Mouse (Mus musculus): ENCODE measurements at regions not wholly inside any gene's neighbourhood (a gene's known extent, or its start where the extent isn't known, plus 50 kb on each side); places are given as distances from the start of the nearest gene placed in this dataset.

DNA sequence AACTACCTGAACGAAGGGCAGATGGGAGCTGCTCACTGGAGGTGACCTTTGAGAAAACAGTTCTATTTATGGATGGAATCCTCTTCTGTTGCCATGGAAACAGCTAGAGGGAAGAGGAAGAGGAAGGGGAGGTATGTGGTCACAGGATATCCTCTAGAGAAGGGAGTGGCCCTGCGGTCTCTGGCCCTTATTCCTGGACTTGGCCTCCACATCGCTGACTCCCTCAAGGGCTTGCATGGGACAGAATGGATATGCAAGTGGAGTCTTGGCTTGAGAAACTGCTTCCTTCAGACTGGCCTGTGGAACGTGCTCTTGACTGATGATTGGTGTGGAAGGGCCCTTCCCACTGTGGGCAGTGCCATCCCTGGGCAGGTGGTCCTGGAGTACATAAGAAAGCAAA is 68.9 kb upstream of the Pitx1 start:
- DNase-seq (ENCODE audit: low read depth, low spot score): no peak
- TF ChIP-seq MAX (IDR thresholded peaks at IDR 0.05; ENCODE audit: low read length) (no peak), TAL1 (IDR thresholded peaks at IDR 0.05; ENCODE audit: low read length) (no peak), POLR2AphosphoS2 (IDR thresholded peaks at IDR 0.05; ENCODE audit: low read length) (no peak), ZC3H11A (IDR thresholded peaks at IDR 0.05; ENCODE audit: low read depth, low read length) (no peak), CTCF (IDR thresholded peaks at IDR 0.05 in 2 of 3, conservative IDR thresholded peaks at IDR 0.05 in 1 of 3; ENCODE audit: control insufficient read depth in 1 of 3, insufficient read depth in 1 of 3, low read depth in 2 of 3, low read length in 3 of 3, poor library complexity in 1 of 3, severe bottlenecking in 1 of 3) (no peak), E2F4 (IDR thresholded peaks at IDR 0.05; ENCODE audit: borderline replicate concordance, low read depth, low read length) (no peak), CHD2 (IDR thresholded peaks at IDR 0.05; ENCODE audit: low read length) (no peak)
- Histone ChIP-seq H3K27ac (ENCODE audit: control insufficient read depth, low read depth, low read length) (no peak overlapping the region), H3K27me3 (ENCODE audit: control insufficient read depth in 1 of 2, insufficient read depth in 2 of 2, low read length in 2 of 2) (no peaks in the 10 kb centered on the region), H3K9me3 (replicated peaks; ENCODE audit: insufficient read depth, low read length) (no peaks in the 10 kb centered on the region), H3K9ac (ENCODE audit: control insufficient read depth, low read depth, low read length, poor library complexity, severe bottlenecking) (no peak overlapping the region), H3K79me2 (ENCODE audit: control insufficient read depth, insufficient read depth, low read length, poor library complexity) (no peaks in the 10 kb centered on the region), H3K4me3 (ENCODE audit: control insufficient read depth in 1 of 2, insufficient read depth in 1 of 2, low read depth in 2 of 2, low read length in 2 of 2) (no peak overlapping the region), H3K36me3 (ENCODE audit: control insufficient read depth in 1 of 2, insufficient read depth in 2 of 2, low read length in 2 of 2) (no peaks in the 10 kb centered on the region), H3K4me1 (ENCODE audit: control insufficient read depth in 1 of 2, insufficient read depth in 2 of 2, low read length in 2 of 2) (no peaks in the 10 kb centered on the region)

DNA sequence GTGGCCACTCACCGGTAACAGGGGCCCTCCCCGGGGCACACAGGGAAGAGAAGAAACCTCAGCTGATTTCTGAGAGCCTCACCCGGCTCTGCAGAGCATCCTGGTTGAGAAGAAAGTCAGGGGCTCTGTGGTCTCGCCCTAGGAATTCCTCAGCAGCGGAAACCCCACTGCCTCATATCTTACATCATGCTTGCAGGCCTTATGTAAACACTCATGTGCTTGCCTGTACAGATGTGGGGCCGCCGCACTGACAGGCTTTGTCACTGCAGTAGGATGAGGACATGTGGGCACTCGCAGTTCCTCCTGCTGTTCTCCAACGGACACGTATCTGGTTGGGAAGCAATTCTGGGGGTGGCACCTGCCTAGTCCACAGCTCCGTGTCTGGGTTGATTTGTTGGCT is 66.3 kb upstream of the Pitx1 start:
- Histone ChIP-seq H3K79me2 (ENCODE audit: control insufficient read depth, insufficient read depth, low read length, poor library complexity) (no peaks in the 10 kb centered on the region), H3K27me3 (ENCODE audit: control insufficient read depth in 1 of 2, insufficient read depth in 2 of 2, low read length in 2 of 2) (no peaks in the 10 kb centered on the region), H3K9ac (ENCODE audit: control insufficient read depth, low read depth, low read length, poor library complexity, severe bottlenecking) (no peak overlapping the region), H3K36me3 (ENCODE audit: control insufficient read depth in 1 of 2, insufficient read depth in 2 of 2, low read length in 2 of 2) (no peaks in the 10 kb centered on the region), H3K9me3 (replicated peaks; ENCODE audit: insufficient read depth, low read length) (no peaks in the 10 kb centered on the region), H3K27ac (ENCODE audit: control insufficient read depth, low read depth, low read length) (no peak overlapping the region), H3K4me1 (ENCODE audit: control insufficient read depth in 1 of 2, insufficient read depth in 2 of 2, low read length in 2 of 2) (no peaks in the 10 kb centered on the region), H3K4me3 (ENCODE audit: control insufficient read depth in 1 of 2, insufficient read depth in 1 of 2, low read depth in 2 of 2, low read length in 2 of 2) (no peak overlapping the region)
- TF ChIP-seq POLR2AphosphoS2 (IDR thresholded peaks at IDR 0.05; ENCODE audit: low read length) (no peak), KAT2A (conservative IDR thresholded peaks at IDR 0.05; ENCODE audit: low read depth, low read length) (no peak), BHLHE40 (IDR thresholded peaks at IDR 0.05; ENCODE audit: borderline replicate concordance, low read depth, low read length) (no peak), UBTF (IDR thresholded peaks at IDR 0.05; ENCODE audit: borderline replicate concordance, insufficient read depth, low read depth, low read length) (no peak), SIN3A (IDR thresholded peaks at IDR 0.05; ENCODE audit: low read length) (no peak), MYB (IDR thresholded peaks at IDR 0.05; ENCODE audit: low read depth, low read length) (no peak), GABPA (IDR thresholded peaks at IDR 0.05; ENCODE audit: low read depth, low read length) (no peak), TBP (IDR thresholded peaks at IDR 0.05; ENCODE audit: low read depth, low read length) (no peak), ETS1 (IDR thresholded peaks at IDR 0.05; ENCODE audit: low read depth, low read length) (no peak), ZKSCAN1 (IDR thresholded peaks at IDR 0.05; ENCODE audit: low read depth, low read length) (no peak), JUND (IDR thresholded peaks at IDR 0.05; ENCODE audit: low read depth, low read length) (no peak), USF1 (IDR thresholded peaks at IDR 0.05; ENCODE audit: low read depth, low read length) (no peak), CHD1 (IDR thresholded peaks at IDR 0.05; ENCODE audit: low read depth, low read length) (no peak), TAL1 (IDR thresholded peaks at IDR 0.05; ENCODE audit: low read length) (no peak), MEF2A (IDR thresholded peaks at IDR 0.05; ENCODE audit: extremely low read depth, insufficient replicate concordance, low read depth, low read length, poor library complexity, severe bottlenecking) (no peak), MAFK (IDR thresholded peaks at IDR 0.05; ENCODE audit: borderline replicate concordance, low read depth, low read length) (no peak), CTCF (IDR thresholded peaks at IDR 0.05 in 2 of 3, conservative IDR thresholded peaks at IDR 0.05 in 1 of 3; ENCODE audit: control insufficient read depth in 1 of 3, insufficient read depth in 1 of 3, low read depth in 2 of 3, low read length in 3 of 3, poor library complexity in 1 of 3, severe bottlenecking in 1 of 3) (no peak), ZNF384 (IDR thresholded peaks at IDR 0.05; ENCODE audit: low read depth, low read length) (no peak), RCOR1 (IDR thresholded peaks at IDR 0.05; ENCODE audit: low read depth, low read length) (no peak)
- no peak for DNase-seq (ENCODE audit: low read depth, low spot score)
